ENCODE assay signal across 21 mouse cellular contexts in genomic region chr13:107962741-107963140, GRCm38 (mm10).
A peak's percentile ranks its signal among the peaks of the same experiment; 100 is the strongest.
DNase-seq lines count a peak whose midpoint lies in the region; ATAC-seq and TF ChIP-seq lines count a peak whose summit lies in the region.
"Had no signal": no experiment of that assay in that cellular context is flagged by ENCODE, and none has a peak within 500 bp of the region (broad histone marks: within the 10 kb centered on the region; RNA-seq: fewer than 3 reads in every experiment).

No protein-coding gene starts in this region.

- H3K4me2 ChIP-seq in forebrain, embryonic 12.5 days: no peak overlapping the region
- H3K4me2 ChIP-seq in midbrain, embryonic 14.5 days (ENCODE audit: low read length): no peak overlapping the region
- no peak overlapping the region for H3K4me2 ChIP-seq in stomach, postnatal 0 days (replicated peaks; ENCODE audit: low read depth)
- H3K4me2 ChIP-seq: heart, embryonic 15.5 days; limb, embryonic 15.5 days; lung, embryonic 15.5 days; midbrain, embryonic 11.5 days had no signal

- H3K9ac ChIP-seq in forebrain, embryonic 12.5 days: no peak overlapping the region
- H3K9ac ChIP-seq in midbrain, embryonic 14.5 days (replicated peaks; ENCODE audit: low read length): no peak overlapping the region
- H3K9ac ChIP-seq in stomach, postnatal 0 days (ENCODE audit: low read length): no peak overlapping the region
- H3K9ac ChIP-seq: heart, embryonic 15.5 days; limb, embryonic 15.5 days; liver, embryonic 14.5 days; lung, embryonic 15.5 days had no signal

- H3K4me1 ChIP-seq in forebrain, embryonic 10.5 days: peaks cover 40% of the 10 kb centered on the region
- peaks cover 25% of the 10 kb centered on the region for H3K4me1 ChIP-seq in forebrain, embryonic 12.5 days
- 0 out of 2 replicates have a peak, but pooled peaks cover 3% of the 10 kb centered on the region for H3K4me1 ChIP-seq in kidney, adult 2 months (ENCODE audit: control insufficient read depth, insufficient read depth, low read length)
- no peaks in the 10 kb centered on the region for H3K4me1 ChIP-seq in midbrain, embryonic 14.5 days (ENCODE audit: control insufficient read depth, insufficient read depth, low read length)
- peaks cover 26% of the 10 kb centered on the region for H3K4me1 ChIP-seq in midbrain, embryonic 10.5 days
- H3K4me1 ChIP-seq in stomach, postnatal 0 days (replicated peaks; ENCODE audit: control insufficient read depth, insufficient read depth): peaks cover 5% of the 10 kb centered on the region; the same call in 1 of the 2 replicates
- H3K4me1 ChIP-seq: limb, embryonic 15.5 days had no signal

- H3K27ac ChIP-seq in forebrain, embryonic 10.5 days: peak overlapping the region; percentile 48; the same call in 1 of the 2 replicates
- no peak overlapping the region for H3K27ac ChIP-seq in forebrain, embryonic 12.5 days
- peak overlapping the region; percentile 20; the same call in 1 of the 2 replicates for H3K27ac ChIP-seq in kidney, adult 2 months (ENCODE audit: insufficient read depth, low read depth, low read length)
- H3K27ac ChIP-seq in midbrain, embryonic 14.5 days (replicated peaks; ENCODE audit: low read depth, low read length): no peak overlapping the region
- H3K27ac ChIP-seq in midbrain, embryonic 10.5 days (replicated peaks): no peak overlapping the region
- H3K27ac ChIP-seq in stomach, postnatal 0 days (replicated peaks): 0 out of 2 replicates have a peak overlapping the region, but pooled peaks have one; percentile 18
- H3K27ac ChIP-seq: heart, embryonic 15.5 days; limb, embryonic 15.5 days; liver, embryonic 14.5 days had no signal

- H3K27me3 ChIP-seq in forebrain, embryonic 10.5 days (ENCODE audit: poor library complexity, severe bottlenecking): peaks cover 12% of the 10 kb centered on the region; the same call in 1 of the 2 replicates
- 0 out of 2 replicates have a peak, but pooled peaks cover 4% of the 10 kb centered on the region for H3K27me3 ChIP-seq in forebrain, embryonic 12.5 days
- H3K27me3 ChIP-seq in kidney, adult 2 months (replicated peaks; ENCODE audit: control insufficient read depth, insufficient read depth, low read length): no peaks in the 10 kb centered on the region
- no peaks in the 10 kb centered on the region for H3K27me3 ChIP-seq in midbrain, embryonic 14.5 days (ENCODE audit: control insufficient read depth, insufficient read depth, low read length)
- no peaks in the 10 kb centered on the region for H3K27me3 ChIP-seq in midbrain, embryonic 10.5 days (ENCODE audit: low read depth, poor library complexity, severe bottlenecking)
- no peaks in the 10 kb centered on the region for H3K27me3 ChIP-seq in stomach, postnatal 0 days (ENCODE audit: control insufficient read depth, insufficient read depth, low read length)
- H3K27me3 ChIP-seq: heart, embryonic 15.5 days; limb, embryonic 15.5 days; lung, embryonic 15.5 days had no signal

- WGBS in forebrain, embryonic 10.5 days: 76% methylated on average over 4 of the region's 4 CpGs
- WGBS in forebrain, embryonic 12.5 days: 71% methylated on average over 4 of the region's 4 CpGs
- 88% methylated on average over 4 of the region's 4 CpGs for WGBS in kidney, adult 2 months
- WGBS in midbrain, embryonic 14.5 days: 70% methylated on average over 4 of the region's 4 CpGs
- 71% methylated on average over 4 of the region's 4 CpGs for WGBS in midbrain, embryonic 10.5 days
- WGBS in stomach, postnatal 0 days: 69% methylated on average over 4 of the region's 4 CpGs

- no peak overlapping the region for H3K4me3 ChIP-seq in forebrain, embryonic 10.5 days
- no peak overlapping the region for H3K4me3 ChIP-seq in forebrain, embryonic 12.5 days (replicated peaks)
- H3K4me3 ChIP-seq in kidney, adult 2 months (ENCODE audit: insufficient read depth, low read depth, low read length): no peak overlapping the region
- H3K4me3 ChIP-seq in midbrain, embryonic 14.5 days (replicated peaks; ENCODE audit: low read depth, low read length): no peak overlapping the region
- no peak overlapping the region for H3K4me3 ChIP-seq in midbrain, embryonic 10.5 days
- H3K4me3 ChIP-seq in stomach, postnatal 0 days (ENCODE audit: low read depth, low read length): no peak overlapping the region
- H3K4me3 ChIP-seq: heart, embryonic 15.5 days; limb, embryonic 15.5 days; lung, embryonic 15.5 days had no signal

- TF ChIP-seq CTCF in kidney, adult 2 months (conservative IDR thresholded peaks at IDR 0.05; ENCODE audit: insufficient read depth, insufficient read length, low read depth, low read length): no peak
- TF ChIP-seq CTCF in stomach, postnatal 0 days (IDR thresholded peaks at IDR 0.05; ENCODE audit: low read depth): no peak

- no peak for DNase-seq in forebrain, embryonic 10.5 days (ENCODE audit: extremely low spot score, low spot score)
- DNase-seq in kidney, adult 2 months: no peak
- DNase-seq in kidney, postnatal 4 days: no peak
- DNase-seq in midbrain, embryonic 14.5 days: no peak
- DNase-seq in midbrain, embryonic 10.5 days (ENCODE audit: low spot score): no peak
- no peak for DNase-seq in stomach, postnatal 0 days (ENCODE audit: low spot score)
- DNase-seq in left cerebral cortex, adult 9 months (ENCODE audit: low spot score in 2 of 2): no peak
- DNase-seq: cerebellum, adult 18-20 months; cerebellum, postnatal 14 days; gastrocnemius, postnatal 36 days; heart, postnatal 4 days; right cerebral cortex, postnatal 14 days; thymus, postnatal 36 days had no signal

- no peak for TF ChIP-seq POLR2A in kidney, adult 2 months (IDR thresholded peaks at IDR 0.05; ENCODE audit: low read depth, low read length)

- TF ChIP-seq EP300 in stomach, postnatal 0 days (optimal IDR thresholded peaks at IDR 0.05): no peak

- H3K9me3 ChIP-seq in forebrain, embryonic 10.5 days: no peaks in the 10 kb centered on the region
- H3K9me3 ChIP-seq in forebrain, embryonic 12.5 days: no peaks in the 10 kb centered on the region
- no peaks in the 10 kb centered on the region for H3K9me3 ChIP-seq in midbrain, embryonic 14.5 days (ENCODE audit: control insufficient read depth, low read length)
- no peaks in the 10 kb centered on the region for H3K9me3 ChIP-seq in midbrain, embryonic 10.5 days (replicated peaks)
- H3K9me3 ChIP-seq in stomach, postnatal 0 days (ENCODE audit: control insufficient read depth, low read length): no peaks in the 10 kb centered on the region
- H3K9me3 ChIP-seq: heart, embryonic 15.5 days; limb, embryonic 15.5 days; lung, embryonic 15.5 days had no signal

- no peak for ATAC-seq in forebrain, embryonic 12.5 days (ENCODE audit: low FRiP score)
- 0 out of 2 replicates have a peak, but pooled peaks have one; percentile 8 for ATAC-seq in midbrain, embryonic 14.5 days (ENCODE audit: low FRiP score, low TSS enrichment)
- no peak; the same call in 1 of the 2 replicates for ATAC-seq in stomach, postnatal 0 days (ENCODE audit: low FRiP score, low TSS enrichment)
- ATAC-seq: CD4-positive, CD25-positive, alpha-beta regulatory T cell, adult 4 months; hindbrain, embryonic 16.5 days had no signal

- no peaks in the 10 kb centered on the region for H3K36me3 ChIP-seq in forebrain, embryonic 10.5 days (replicated peaks)
- no peaks in the 10 kb centered on the region for H3K36me3 ChIP-seq in forebrain, embryonic 12.5 days (replicated peaks)
- H3K36me3 ChIP-seq in kidney, adult 2 months (ENCODE audit: control insufficient read depth, insufficient read depth, low read length): no peaks in the 10 kb centered on the region
- H3K36me3 ChIP-seq in midbrain, embryonic 14.5 days (ENCODE audit: control insufficient read depth, insufficient read depth, low read length): no peaks in the 10 kb centered on the region
- H3K36me3 ChIP-seq in midbrain, embryonic 10.5 days: no peaks in the 10 kb centered on the region
- no peaks in the 10 kb centered on the region for H3K36me3 ChIP-seq in stomach, postnatal 0 days (ENCODE audit: control insufficient read depth, insufficient read depth, low read length)
- H3K36me3 ChIP-seq: heart, embryonic 15.5 days; limb, embryonic 15.5 days; lung, embryonic 15.5 days had no signal

Comparison
In these comparisons a context has a peak if more than half of its experiments do, and no peak if none do; other contexts are left out.
1. H3K27ac ChIP-seq: peak in forebrain, embryonic 10.5 days (single experiment), kidney, adult 2 months (single experiment) and stomach, postnatal 0 days (single experiment); none in forebrain, embryonic 12.5 days (single experiment), midbrain, embryonic 14.5 days (single experiment) and midbrain, embryonic 10.5 days (single experiment).